Mouse (Mus musculus) myocyte (in vitro differentiated cells): ENCODE measurements around the gene Syt15. TPM values are rescaled to one million over a fixed set of nuclear protein-coding genes. Genes with fewer than 3 reads are reported as not detected.
A peak's percentile ranks its signal among the peaks of the same experiment; 100 is the strongest.

Source experiments
- H3K27me3 ChIP-seq: one replicate; pipeline ENCODE4 v1.6.1; 2011; ENCODE audit not compliant: control insufficient read depth, insufficient read depth, insufficient read length
- H3K36me3 ChIP-seq: one replicate; pipeline ENCODE4 v1.6.1; 2011; ENCODE audit not compliant: control insufficient read depth, insufficient read depth
- H3K4me2 ChIP-seq: one replicate; pipeline ENCODE4 v1.6.1; 2011; ENCODE audit warnings: low read depth, control low read depth
- H3K4me3 ChIP-seq: one replicate; pipeline ENCODE4 v1.5.1; 2011; ENCODE audit warnings: mild to moderate bottlenecking, control low read depth, moderate library complexity
- H3K79me2 ChIP-seq: one replicate; pipeline ENCODE4 v1.6.1; 2011; ENCODE audit not compliant: control insufficient read depth, insufficient read depth
- H3ac ChIP-seq: one replicate; pipeline ENCODE4 v1.6.1; 2011; ENCODE audit not compliant: control insufficient read depth, insufficient read length
- CEBPB ChIP-seq: IDR thresholded peaks from 2 replicates; pipeline ENCODE4 v1.6.1; 2011; ENCODE audit warnings: mild to moderate bottlenecking, moderate library complexity; ENCODE audit not compliant: poor library complexity, insufficient read depth, severe bottlenecking
- E2F4 ChIP-seq: IDR thresholded peaks from one replicate; pipeline ENCODE4 v1.6.1; 2011; ENCODE audit warnings: mild to moderate bottlenecking, control low read depth, moderate library complexity; ENCODE audit not compliant: insufficient read depth
- MAX ChIP-seq: IDR thresholded peaks from one replicate; pipeline ENCODE4 v1.6.1; 2011; ENCODE audit warnings: low read depth, mild to moderate bottlenecking, control low read depth
- MYOD1 ChIP-seq, 3 experiments: IDR thresholded peaks; one replicate each; pipeline ENCODE4 v1.6.1; 2011; ENCODE audit warnings: control low read depth in 2 of 3, low read depth in 2 of 3, mild to moderate bottlenecking in 2 of 3, moderate library complexity in 1 of 3; ENCODE audit not compliant: insufficient read length in 2 of 3, control insufficient read depth in 1 of 3
- MYOG ChIP-seq, 3 experiments: IDR thresholded peaks; one replicate each; pipeline ENCODE4 v1.6.1; 2011; ENCODE audit warnings: control low read depth in 2 of 3, low read depth in 2 of 3, mild to moderate bottlenecking in 2 of 3; ENCODE audit not compliant: insufficient read length in 2 of 3, control insufficient read depth in 1 of 3, insufficient read depth in 1 of 3
- POLR2A ChIP-seq: IDR thresholded peaks from one replicate; pipeline ENCODE4 v1.6.1; 2011; ENCODE audit warnings: low read depth, mild to moderate bottlenecking, control low read depth, moderate library complexity; ENCODE audit not compliant: insufficient read length
- POLR2AphosphoS2 ChIP-seq: IDR thresholded peaks from one replicate; pipeline ENCODE4 v1.6.1; 2011; ENCODE audit warnings: low read depth, control low read depth; ENCODE audit not compliant: insufficient read length
- REST ChIP-seq: IDR thresholded peaks from one replicate; pipeline ENCODE4 v1.6.1; 2011; ENCODE audit warnings: mild to moderate bottlenecking, control low read depth, moderate library complexity; ENCODE audit not compliant: insufficient read depth, insufficient read length
- SRF ChIP-seq: IDR thresholded peaks from one replicate; pipeline ENCODE4 v1.6.1; 2011; ENCODE audit warnings: low read depth; ENCODE audit not compliant: control insufficient read depth, insufficient read length
- TCF12 ChIP-seq: IDR thresholded peaks from one replicate; pipeline ENCODE4 v1.6.1; 2011; ENCODE audit warnings: mild to moderate bottlenecking, control low read depth; ENCODE audit not compliant: poor library complexity, insufficient read depth, severe bottlenecking
- TCF3 ChIP-seq: IDR thresholded peaks from one replicate; pipeline ENCODE4 v1.6.1; 2011; ENCODE audit warnings: low read depth, control low read depth; ENCODE audit not compliant: insufficient read length
- USF1 ChIP-seq: IDR thresholded peaks from one replicate; pipeline ENCODE4 v1.6.1; 2011; ENCODE audit warnings: low read depth, mild to moderate bottlenecking, control low read depth, moderate library complexity
- polyA plus RNA-seq: library from polyadenylated mRNA; unstranded; fragments of >200 nt; fragmentation: generic; extraction: Trizol; gene quantifications from one replicate; pipeline ENCODE4 v1.2.1, GENCODE M21; 2012; ENCODE audit warnings: missing spikeins

Gene Syt15
- polyA plus RNA-seq, 1 experiment, result not detected

DNA sequence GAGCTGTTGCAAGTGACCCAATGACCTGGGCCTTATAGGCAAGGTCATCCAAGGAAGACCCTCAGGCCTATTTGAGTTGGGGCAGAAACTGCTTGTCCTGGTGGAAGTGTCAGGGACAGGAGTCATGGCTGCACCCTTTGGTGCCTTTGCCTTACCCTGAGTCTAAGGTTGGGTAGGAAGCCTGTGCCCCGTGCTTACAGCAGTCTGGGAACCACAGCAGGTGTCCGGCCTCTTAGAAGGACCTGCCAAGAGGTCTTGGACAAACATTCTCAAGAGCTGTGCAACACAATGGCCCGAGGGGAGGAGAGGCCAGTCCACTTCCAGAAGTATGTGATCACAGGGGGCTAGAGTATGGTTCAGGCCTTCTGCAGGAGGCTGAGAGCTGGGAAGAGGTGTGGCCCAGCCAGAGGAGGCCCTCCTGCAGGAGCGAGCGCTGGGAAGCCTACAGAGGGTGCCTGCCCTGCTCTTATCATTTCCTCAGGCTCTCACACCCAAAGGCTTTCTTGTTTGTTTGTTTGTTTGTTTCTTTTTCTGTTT is 4.0 kb downstream of the Syt15 start:
- H3K36me3 ChIP-seq, result no peaks in the 10 kb centered on the region
- H3ac ChIP-seq, result no peak overlapping the region
- TF ChIP-seq CEBPB (no peak), TCF3 (no peak), USF1 (no peak), MYOD1 (IDR thresholded peaks at IDR 0.05; ENCODE audit: control insufficient read depth in 1 of 3, insufficient read length in 2 of 3, low read depth in 2 of 3) (no peak), SRF (no peak), E2F4 (no peak), POLR2A (no peak), POLR2AphosphoS2 (no peak), TCF12 (no peak), MYOG (IDR thresholded peaks at IDR 0.05; ENCODE audit: control insufficient read depth in 1 of 3, insufficient read depth in 1 of 3, insufficient read length in 2 of 3, low read depth in 2 of 3) (no peak), REST (no peak), MAX (no peak)
- no peak overlapping the region for H3K4me2 ChIP-seq
- H3K27me3 ChIP-seq, result peaks cover 34% of the 10 kb centered on the region
- no peaks in the 10 kb centered on the region for H3K79me2 ChIP-seq
- no peak overlapping the region for H3K4me3 ChIP-seq

DNA sequence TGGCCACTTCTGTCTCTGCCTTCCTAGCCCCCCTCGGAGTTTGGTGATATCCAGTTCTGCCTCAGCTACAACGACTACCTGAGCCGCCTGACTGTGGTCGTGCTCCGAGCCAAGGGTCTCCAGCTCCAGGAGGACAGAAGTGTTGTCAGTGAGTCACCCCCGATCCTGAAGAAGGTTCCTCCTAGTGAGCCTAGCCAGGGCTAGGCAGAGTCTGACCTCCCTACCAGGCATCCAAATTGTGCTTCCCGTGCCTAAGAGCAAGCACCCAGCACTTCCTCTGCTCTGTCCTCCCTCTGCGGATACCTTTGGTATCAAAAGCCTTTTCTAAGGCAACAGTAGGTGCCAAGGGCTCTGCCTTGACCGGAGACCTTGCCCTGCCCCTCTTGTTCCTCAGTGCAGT is 6.6 kb downstream of the Syt15 start:
- TF ChIP-seq CEBPB, result no peak
- no peak for TF ChIP-seq MAX
- TF ChIP-seq TCF3, result no peak
- TF ChIP-seq POLR2AphosphoS2, result no peak
- no peak for TF ChIP-seq USF1
- no peak for TF ChIP-seq REST
- TF ChIP-seq POLR2A, result no peak
- TF ChIP-seq SRF, result no peak
- no peak for TF ChIP-seq MYOG (IDR thresholded peaks at IDR 0.05; ENCODE audit: control insufficient read depth in 1 of 3, insufficient read depth in 1 of 3, insufficient read length in 2 of 3, low read depth in 2 of 3)
- no peak for TF ChIP-seq TCF12
- no peak for TF ChIP-seq E2F4
- TF ChIP-seq MYOD1 (IDR thresholded peaks at IDR 0.05; ENCODE audit: control insufficient read depth in 1 of 3, insufficient read length in 2 of 3, low read depth in 2 of 3), result no peak
- Histone ChIP-seq H3K36me3 (no peaks in the 10 kb centered on the region), H3K27me3 (peaks cover 13% of the 10 kb centered on the region), H3ac (no peak overlapping the region), H3K4me3 (no peak overlapping the region), H3K4me2 (no peak overlapping the region), H3K79me2 (no peaks in the 10 kb centered on the region)

DNA sequence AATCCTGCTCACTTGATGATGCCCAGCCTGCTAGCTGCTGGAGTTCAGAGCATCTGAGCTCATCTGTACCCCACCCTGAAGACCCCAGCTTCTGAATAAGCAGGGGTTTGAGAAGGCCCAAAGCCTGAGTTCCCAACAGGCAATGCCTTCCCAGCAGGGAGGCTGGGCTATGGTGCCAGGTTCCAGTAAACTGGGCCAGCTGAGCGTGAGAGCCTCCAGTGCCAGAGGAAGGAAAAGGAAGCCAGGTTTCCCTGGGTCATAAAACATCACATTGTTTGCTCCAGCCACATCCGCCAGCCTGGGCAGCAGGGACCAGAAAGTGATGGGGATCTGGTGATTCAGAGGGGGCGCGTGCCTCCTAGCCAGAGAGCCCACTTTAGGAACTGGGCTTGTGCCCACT is 7.2 kb downstream of the Syt15 start:
- H3K36me3 ChIP-seq, result no peaks in the 10 kb centered on the region
- no peak overlapping the region for H3K4me2 ChIP-seq
- H3K79me2 ChIP-seq, result no peaks in the 10 kb centered on the region
- H3K27me3 ChIP-seq, result peaks cover 7% of the 10 kb centered on the region
- TF ChIP-seq REST (no peak), CEBPB (no peak), TCF12 (no peak), POLR2AphosphoS2 (no peak), USF1 (no peak), TCF3 (no peak), MYOD1 (IDR thresholded peaks at IDR 0.05; ENCODE audit: control insufficient read depth in 1 of 3, insufficient read length in 2 of 3, low read depth in 2 of 3) (no peak), SRF (no peak)
- no peak overlapping the region for H3ac ChIP-seq
- H3K4me3 ChIP-seq, result no peak overlapping the region

DNA sequence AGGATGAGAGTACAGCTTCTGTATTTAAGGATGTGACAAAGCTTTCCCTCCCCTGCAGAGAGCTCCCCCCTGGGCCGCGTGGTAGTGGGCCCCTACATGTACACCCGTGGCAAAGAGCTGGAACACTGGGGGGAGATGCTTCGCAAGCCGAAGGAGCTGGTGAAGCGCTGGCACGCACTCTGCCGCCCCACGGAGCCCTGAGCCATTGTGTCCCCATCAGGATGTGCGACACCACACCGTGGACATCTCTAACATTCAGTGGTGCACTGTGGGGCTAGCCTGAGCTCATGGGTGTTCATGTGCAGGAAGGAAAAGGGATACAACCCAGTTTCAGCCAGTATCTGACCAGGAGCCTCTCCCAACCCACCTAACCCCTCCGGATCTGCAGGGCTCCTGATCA is 8.6 kb downstream of the Syt15 start:
- no peak overlapping the region for H3K4me2 ChIP-seq
- H3K4me3 ChIP-seq, result no peak overlapping the region
- no peaks in the 10 kb centered on the region for H3K79me2 ChIP-seq
- no peaks in the 10 kb centered on the region for H3K36me3 ChIP-seq
- TF ChIP-seq MYOG (IDR thresholded peaks at IDR 0.05; ENCODE audit: control insufficient read depth in 1 of 3, insufficient read depth in 1 of 3, insufficient read length in 2 of 3, low read depth in 2 of 3) (no peak), POLR2AphosphoS2 (peak; percentile 16), TCF3 (no peak), USF1 (no peak), MYOD1 (IDR thresholded peaks at IDR 0.05; ENCODE audit: control insufficient read depth in 1 of 3, insufficient read length in 2 of 3, low read depth in 2 of 3) (no peak), REST (no peak), POLR2A (no peak), CEBPB (no peak), E2F4 (no peak)
- H3K27me3 ChIP-seq, result no peaks in the 10 kb centered on the region
- H3ac ChIP-seq, result no peak overlapping the region

DNA sequence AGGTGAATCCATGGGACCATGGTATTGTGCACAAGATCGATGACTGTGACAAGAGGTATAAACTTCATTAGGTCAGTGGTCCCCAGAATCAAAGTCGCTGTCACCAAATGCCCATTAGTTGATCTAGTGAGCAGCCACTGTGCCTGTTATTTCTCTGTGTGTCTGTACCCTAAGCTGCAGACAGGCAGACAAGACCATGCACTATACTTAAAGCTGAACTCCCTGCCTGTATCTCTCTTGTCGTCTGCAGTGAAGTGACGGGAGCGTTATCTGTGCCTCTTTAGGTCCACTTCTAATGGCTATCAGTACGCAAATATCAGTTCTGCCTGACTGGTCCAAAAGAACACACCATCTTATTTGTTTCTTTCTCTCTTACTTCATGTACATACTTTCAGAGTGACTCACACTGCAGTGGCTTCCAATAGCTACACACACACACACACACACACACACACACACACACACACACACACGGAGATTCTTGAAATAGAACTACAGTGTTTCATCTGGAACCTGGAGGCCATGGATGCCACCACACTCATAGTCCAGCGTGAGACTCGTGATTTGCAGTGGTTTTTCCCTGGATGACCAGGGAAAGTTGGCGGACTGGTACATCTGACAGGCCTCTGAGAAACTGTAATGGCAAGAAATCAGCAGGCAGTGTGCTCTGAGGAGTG is 9.6 kb downstream of the Syt15 start:
- H3K4me3 ChIP-seq, result no peak overlapping the region
- no peak overlapping the region for H3K4me2 ChIP-seq
- H3ac ChIP-seq, result no peak overlapping the region
- H3K79me2 ChIP-seq, result no peaks in the 10 kb centered on the region
- TF ChIP-seq MYOD1 (IDR thresholded peaks at IDR 0.05; ENCODE audit: control insufficient read depth in 1 of 3, insufficient read length in 2 of 3, low read depth in 2 of 3), result no peak
- no peaks in the 10 kb centered on the region for H3K27me3 ChIP-seq
- no peaks in the 10 kb centered on the region for H3K36me3 ChIP-seq
